In genomic region chr17:68961160-68961559, GRCm38 (mm10) we compare ENCODE assay signal across 29 mouse cellular contexts.
A peak's percentile ranks its signal among the peaks of the same experiment; 100 is the strongest.
DNase-seq lines count a peak whose midpoint lies in the region; ATAC-seq and TF ChIP-seq lines count a peak whose summit lies in the region.
"Had no signal": no experiment of that assay in that cellular context is flagged by ENCODE, and none has a peak within 500 bp of the region (broad histone marks: within the 10 kb centered on the region; RNA-seq: fewer than 3 reads in every experiment).

No protein-coding gene starts in this region.

- intact Hi-C loops in heart, adult 2 months (cut with DNase I), result no loop called here

- H3K9ac ChIP-seq in intestine, embryonic 15.5 days, result no peak overlapping the region
- no peak overlapping the region for H3K9ac ChIP-seq in intestine, embryonic 16.5 days (ENCODE audit: low read depth, low read length)
- H3K9ac ChIP-seq in heart, adult 2 months (ENCODE audit: low read depth, low read length), result no peak overlapping the region
- H3K9ac ChIP-seq: embryonic facial prominence, embryonic 12.5 days; embryonic facial prominence, embryonic 15.5 days; forebrain, postnatal 0 days; heart, embryonic 12.5 days; heart, embryonic 15.5 days; hindbrain, embryonic 13.5 days had no signal

- no peak for TF ChIP-seq CTCF in kidney, adult 2 months (conservative IDR thresholded peaks at IDR 0.05; ENCODE audit: insufficient read depth, insufficient read length, low read depth, low read length)
- no peak for TF ChIP-seq CTCF in heart, adult 2 months (IDR thresholded peaks at IDR 0.05)

- TF ChIP-seq POLR2A in kidney, adult 2 months (IDR thresholded peaks at IDR 0.05; ENCODE audit: low read depth, low read length), result no peak
- TF ChIP-seq POLR2A in heart, adult 2 months (IDR thresholded peaks at IDR 0.05; ENCODE audit: insufficient read depth, low read depth, low read length), result no peak

- 0 out of 2 replicates have a peak, but pooled peaks have one; percentile 61 for ATAC-seq in intestine, embryonic 15.5 days
- ATAC-seq in intestine, embryonic 16.5 days, result no peak
- ATAC-seq in CD4-positive, CD25-positive, alpha-beta regulatory T cell, adult 4 months, result no peak
- ATAC-seq: forebrain, embryonic 14.5 days; forebrain, postnatal 0 days; Patski had no signal

- TF ChIP-seq EP300 in heart, adult 2 months (IDR thresholded peaks at IDR 0.05; ENCODE audit: insufficient read depth, low read depth, low read length), result no peak

- H3K27ac ChIP-seq in intestine, embryonic 15.5 days, result no peak overlapping the region
- H3K27ac ChIP-seq in intestine, embryonic 16.5 days (ENCODE audit: low read length), result no peak overlapping the region
- no peak overlapping the region for H3K27ac ChIP-seq in kidney, adult 2 months (ENCODE audit: insufficient read depth, low read depth, low read length)
- H3K27ac ChIP-seq in heart, adult 2 months, result no peak overlapping the region
- H3K27ac ChIP-seq: embryonic facial prominence, embryonic 12.5 days; embryonic facial prominence, embryonic 15.5 days; gastrocnemius, adult 2 months; heart, embryonic 15.5 days; hindbrain, embryonic 10.5 days; hindbrain, embryonic 13.5 days had no signal

- no peaks in the 10 kb centered on the region for H3K36me3 ChIP-seq in intestine, embryonic 15.5 days
- H3K36me3 ChIP-seq in intestine, embryonic 16.5 days (ENCODE audit: control insufficient read depth, insufficient read depth, low read length), result no peaks in the 10 kb centered on the region
- no peaks in the 10 kb centered on the region for H3K36me3 ChIP-seq in kidney, adult 2 months (ENCODE audit: control insufficient read depth, insufficient read depth, low read length)
- no peaks in the 10 kb centered on the region for H3K36me3 ChIP-seq in heart, adult 2 months (ENCODE audit: control insufficient read depth, insufficient read depth, low read length)
- H3K36me3 ChIP-seq: embryonic facial prominence, embryonic 12.5 days; embryonic facial prominence, embryonic 15.5 days; G1E; heart, embryonic 12.5 days; heart, embryonic 15.5 days; hindbrain, embryonic 10.5 days; hindbrain, embryonic 13.5 days had no signal

- peak; percentile 69 for DNase-seq in kidney, adult 2 months
- DNase-seq in kidney, postnatal 4 days, result no peak
- peak; percentile 68 for DNase-seq in kidney, adult 9 months
- DNase-seq in kidney, postnatal 14 days, result peak; percentile 9
- no peak for DNase-seq in heart, adult 2 months
- DNase-seq: adrenal gland, postnatal 10 days; adrenal gland, postnatal 36 days; cerebellum, adult 18-20 months; cerebellum, adult 9-10 months; cerebellum, postnatal 25 days; forebrain, postnatal 0 days; gastrocnemius, adult 2 months; gastrocnemius, postnatal 14 days; heart, adult 11 months; heart, postnatal 10 days; heart, postnatal 36 days had no signal

- no peaks in the 10 kb centered on the region for H3K27me3 ChIP-seq in intestine, embryonic 15.5 days (replicated peaks)
- H3K27me3 ChIP-seq in intestine, embryonic 16.5 days (replicated peaks; ENCODE audit: control insufficient read depth, insufficient read depth, low read length), result no peaks in the 10 kb centered on the region
- H3K27me3 ChIP-seq in kidney, adult 2 months (replicated peaks; ENCODE audit: control insufficient read depth, insufficient read depth, low read length), result no peaks in the 10 kb centered on the region
- H3K27me3 ChIP-seq in heart, adult 2 months (ENCODE audit: control insufficient read depth, insufficient read depth, low read length), result no peaks in the 10 kb centered on the region
- H3K27me3 ChIP-seq: CH12.LX; embryonic facial prominence, embryonic 12.5 days; embryonic facial prominence, embryonic 15.5 days; heart, embryonic 12.5 days; heart, embryonic 15.5 days; hindbrain, embryonic 13.5 days; Patski had no signal

- 70% methylated on average over 2 of the region's 2 CpGs for WGBS in intestine, embryonic 15.5 days
- 69% methylated on average over 2 of the region's 2 CpGs for WGBS in intestine, embryonic 16.5 days
- WGBS in kidney, adult 2 months, result 45% methylated on average over 2 of the region's 2 CpGs
- 78% methylated on average over 2 of the region's 2 CpGs for WGBS in heart, adult 2 months

- H3K4me3 ChIP-seq in intestine, embryonic 15.5 days (replicated peaks), result no peak overlapping the region
- H3K4me3 ChIP-seq in intestine, embryonic 16.5 days (ENCODE audit: low read length), result no peak overlapping the region
- H3K4me3 ChIP-seq in kidney, adult 2 months (ENCODE audit: insufficient read depth, low read depth, low read length), result no peak overlapping the region
- H3K4me3 ChIP-seq in heart, adult 2 months, result no peak overlapping the region
- H3K4me3 ChIP-seq: embryonic facial prominence, embryonic 12.5 days; embryonic facial prominence, embryonic 15.5 days; gastrocnemius, adult 2 months; heart, embryonic 12.5 days; heart, embryonic 15.5 days; hindbrain, embryonic 10.5 days; hindbrain, embryonic 13.5 days had no signal

- H3K9me3 ChIP-seq in intestine, embryonic 15.5 days, result no peaks in the 10 kb centered on the region
- no peaks in the 10 kb centered on the region for H3K9me3 ChIP-seq in intestine, embryonic 16.5 days (ENCODE audit: control insufficient read depth, low read length)
- H3K9me3 ChIP-seq: embryonic facial prominence, embryonic 12.5 days; embryonic facial prominence, embryonic 15.5 days; heart, embryonic 12.5 days; heart, embryonic 15.5 days; hindbrain, embryonic 10.5 days; hindbrain, embryonic 13.5 days had no signal

- no peaks in the 10 kb centered on the region for H3K79me2 ChIP-seq in heart, adult 2 months (replicated peaks; ENCODE audit: control insufficient read depth, insufficient read depth, low read length)

- H3K4me2 ChIP-seq in intestine, embryonic 15.5 days (replicated peaks), result no peak overlapping the region
- H3K4me2 ChIP-seq in intestine, embryonic 16.5 days (ENCODE audit: low read depth, low read length), result no peak overlapping the region
- H3K4me2 ChIP-seq: embryonic facial prominence, embryonic 12.5 days; embryonic facial prominence, embryonic 15.5 days; heart, embryonic 12.5 days; heart, embryonic 15.5 days; hindbrain, embryonic 13.5 days had no signal

- no peaks in the 10 kb centered on the region for H3K4me1 ChIP-seq in intestine, embryonic 15.5 days (replicated peaks)
- H3K4me1 ChIP-seq in intestine, embryonic 16.5 days (ENCODE audit: control insufficient read depth, insufficient read depth, low read length), result no peaks in the 10 kb centered on the region
- peaks cover 3% of the 10 kb centered on the region; the same call in 1 of the 2 replicates for H3K4me1 ChIP-seq in kidney, adult 2 months (ENCODE audit: control insufficient read depth, insufficient read depth, low read length)
- no peaks in the 10 kb centered on the region for H3K4me1 ChIP-seq in heart, adult 2 months (ENCODE audit: control insufficient read depth, insufficient read depth, low read length)
- H3K4me1 ChIP-seq: embryonic facial prominence, embryonic 12.5 days; embryonic facial prominence, embryonic 15.5 days; heart, embryonic 12.5 days; heart, embryonic 15.5 days; hindbrain, embryonic 10.5 days; hindbrain, embryonic 13.5 days had no signal

Comparison
In these comparisons a context has a peak if more than half of its experiments do, and no peak if none do; other contexts are left out.
1. DNase-seq: peak in kidney, adult 2 months (single experiment), kidney, adult 9 months (single experiment) and kidney, postnatal 14 days (single experiment); none in kidney, postnatal 4 days (0 of 2) and heart, adult 2 months (0 of 2).